Mouse (Mus musculus) neural tube, embryonic 12.5 days (tissue): ENCODE data around the gene Cd6. TPM values are rescaled to one million over a fixed set of nuclear protein-coding genes. Genes with fewer than 3 reads are reported as not detected.

Experiments used
- ATAC-seq: fragments of 200-750 bp; cut with Nextera tagmentation; 2 replicates; pipeline ENCODE4 v1.8.0; 2017; ENCODE audit warnings: low read depth, mild to moderate bottlenecking, moderate TSS enrichment, moderate library complexity; ENCODE audit not compliant: low FRiP score
- H3K27ac ChIP-seq: fragments of 300-500 bp; sonication (generic); 2 replicates; pipeline ENCODE4 v1.5.1; 2016
- H3K27me3 ChIP-seq: fragments of 300-500 bp; sonication (generic); replicated peaks from 2 replicates; pipeline ENCODE4 v1.6.1; 2016; ENCODE audit warnings: mild to moderate bottlenecking
- H3K36me3 ChIP-seq: fragments of 300-500 bp; sonication (generic); 2 replicates; pipeline ENCODE4 v1.6.1; 2016; ENCODE audit warnings: mild to moderate bottlenecking
- H3K4me1 ChIP-seq: fragments of 300-500 bp; sonication (generic); 2 replicates; pipeline ENCODE4 v1.6.1; 2016
- H3K4me2 ChIP-seq: fragments of 300-500 bp; sonication (generic); replicated peaks from 2 replicates; pipeline ENCODE4 v1.6.1; 2016; ENCODE audit warnings: mild to moderate bottlenecking
- H3K4me3 ChIP-seq: fragments of 300-500 bp; sonication (generic); 2 replicates; pipeline ENCODE4 v1.5.1; 2016
- H3K9ac ChIP-seq: fragments of 300-500 bp; sonication (generic); 2 replicates; pipeline ENCODE4 v1.6.1; 2016; ENCODE audit warnings: mild to moderate bottlenecking
- H3K9me3 ChIP-seq: fragments of 300-500 bp; sonication (generic); 2 replicates; pipeline ENCODE4 v1.6.1; 2016; ENCODE audit warnings: mild to moderate bottlenecking
- WGBS: fragments of 180-500 bp; shearing (Covaris S2); methylation state at CpG from one replicate; pipeline ENCODE4 v1.1.7; 2016; 5-methylcytosine and 5-hydroxymethylcytosine counted together
- polyA plus RNA-seq: library from polyadenylated mRNA; unstranded; fragments of >200 nt; fragmentation: Nextera tagmentation; extraction: Ambion mirVana; gene quantifications from 2 replicates; pipeline ENCODE4 v1.2.1, GENCODE M21; 2016

Cd6 gene
- polyA plus RNA-seq: 0.06 TPM in 1 of 2 replicates, not detected in the other

DNA sequence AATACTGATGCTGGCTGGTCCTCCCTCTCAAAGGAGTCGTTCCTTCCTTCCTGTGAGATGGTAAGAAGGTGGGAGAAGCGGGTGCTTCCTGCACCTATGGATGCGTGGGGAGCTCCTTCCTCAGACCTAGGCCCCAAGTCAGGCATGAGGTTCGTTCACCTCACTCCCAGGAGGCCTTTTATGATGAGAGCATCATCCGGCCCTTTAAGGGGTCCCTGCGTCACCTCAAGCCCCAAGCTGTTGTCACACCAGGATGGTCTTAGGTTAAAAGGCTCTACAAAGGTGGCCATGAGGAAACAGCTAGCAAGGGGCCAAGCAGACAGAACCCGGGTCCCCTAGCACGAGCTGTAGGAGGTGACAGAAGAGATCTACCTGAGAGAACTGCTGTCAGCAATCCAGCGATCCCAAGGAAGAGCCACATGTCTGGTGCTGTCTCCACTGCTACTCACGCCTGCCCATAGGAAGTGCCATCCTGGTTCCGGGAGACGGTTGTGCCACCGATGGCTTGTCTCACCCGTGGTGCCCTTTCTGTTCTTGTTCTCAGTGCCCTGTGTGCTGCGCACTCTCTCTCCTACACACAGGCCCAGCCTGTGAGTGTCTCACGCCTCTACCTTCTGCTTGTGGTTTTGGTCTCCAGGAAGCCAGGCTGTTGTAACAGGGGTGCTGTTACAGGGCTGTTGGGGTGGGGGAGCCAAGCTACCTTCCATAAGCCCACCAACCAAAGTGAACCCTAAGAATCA lies at the start of gene Cd6:
Gene Cd6 (minus strand): TSS at position 623 of the 740 bp plus-strand sequence.
- H3K9ac ChIP-seq: no peak within 1 kb of the TSS
- no peaks in the 10 kb centered on the region for H3K27me3 ChIP-seq
- H3K36me3 ChIP-seq: no peaks in the 10 kb centered on the region
- no peak for ATAC-seq
- no peaks in the 10 kb centered on the region for H3K9me3 ChIP-seq
- H3K27ac ChIP-seq: no peak within 1 kb of the TSS
- 92% methylated on average over 16 of the region's 16 CpGs for WGBS
- H3K4me2 ChIP-seq: no peak within 1 kb of the TSS
- H3K4me1 ChIP-seq: no peaks in the 10 kb centered on the region
- no peak within 1 kb of the TSS for H3K4me3 ChIP-seq

- no peak overlapping the region for H3K4me2 ChIP-seq
- H3K4me1 ChIP-seq: peaks cover 18% of the 10 kb centered on the region
- no peaks in the 10 kb centered on the region for H3K9me3 ChIP-seq
- H3K27ac ChIP-seq: no peak overlapping the region
- no peak overlapping the region for H3K9ac ChIP-seq
- 94% methylated on average over 7 of the region's 7 CpGs for WGBS
- H3K27me3 ChIP-seq: no peaks in the 10 kb centered on the region
- no peak for ATAC-seq
- H3K4me3 ChIP-seq: no peak overlapping the region
- H3K36me3 ChIP-seq: peaks cover 12% of the 10 kb centered on the region
These were observed 48.5 kb upstream of the Cd6 start for GRCm38 (mm10) chr19:10878201-10878837.

GRCm38 (mm10) chr19:10871328-10871961 lies 41.6 kb upstream of the Cd6 start:
- no peaks in the 10 kb centered on the region for H3K27me3 ChIP-seq
- H3K27ac ChIP-seq: no peak overlapping the region
- H3K36me3 ChIP-seq: peaks cover 43% of the 10 kb centered on the region
- no peak overlapping the region for H3K4me2 ChIP-seq
- peaks cover 26% of the 10 kb centered on the region for H3K4me1 ChIP-seq
- no peak for ATAC-seq
- WGBS: 80% methylated on average over 14 of the region's 14 CpGs
- H3K9ac ChIP-seq: no peak overlapping the region
- H3K9me3 ChIP-seq: no peaks in the 10 kb centered on the region
- H3K4me3 ChIP-seq: no peak overlapping the region

GRCm38 (mm10) chr19:10870676-10871075 lies 40.8 kb upstream of the Cd6 start:
- Histone ChIP-seq H3K4me2 (no peak overlapping the region), H3K9ac (no peak overlapping the region), H3K4me3 (no peak overlapping the region), H3K36me3 (peaks cover 50% of the 10 kb centered on the region), H3K9me3 (no peaks in the 10 kb centered on the region), H3K4me1 (peaks cover 26% of the 10 kb centered on the region), H3K27me3 (no peaks in the 10 kb centered on the region), H3K27ac (no peak overlapping the region)
- ATAC-seq: no peak
- WGBS: 93% methylated on average over 3 of the region's 3 CpGs

DNA sequence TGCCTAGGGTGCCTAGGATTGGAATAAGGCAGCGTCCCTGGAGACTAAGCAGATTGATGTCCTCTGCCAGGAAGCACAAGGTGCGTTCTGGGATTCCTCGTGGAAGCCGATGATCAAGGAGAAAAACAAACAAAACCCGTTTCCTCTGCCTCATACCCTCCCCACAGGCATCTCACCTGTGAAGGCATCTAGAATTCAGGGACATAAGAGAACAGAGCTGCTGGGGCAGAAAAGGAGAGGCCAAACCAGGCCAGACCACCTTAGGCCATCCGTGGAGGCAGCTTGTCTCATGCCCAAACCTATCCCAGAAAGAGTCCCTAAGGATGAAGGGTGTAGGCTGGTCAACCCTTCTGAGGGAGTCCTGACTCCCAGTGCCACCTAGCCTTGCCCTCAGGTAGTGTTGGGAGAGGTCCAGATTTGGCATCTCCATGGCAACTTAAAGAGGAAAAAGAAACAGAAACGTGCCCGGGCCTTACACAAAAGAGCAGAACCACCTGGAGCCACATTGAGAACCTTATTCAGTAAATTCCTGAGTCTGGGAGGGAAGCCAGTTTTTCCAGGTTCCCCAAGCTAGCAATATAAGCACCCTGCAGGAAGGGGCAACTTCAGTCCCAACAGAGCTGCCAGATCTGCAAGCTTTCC lies 40.1 kb upstream of the Cd6 start, which contains the start of gene Tmem132a:
Gene Tmem132a (minus strand): TSS at position 55 of the 642 bp plus-strand sequence.
- ATAC-seq: peak; percentile 27; the same call in 1 of the 2 replicates
- peak within 1 kb of the TSS; percentile 82 for H3K27ac ChIP-seq
- H3K4me2 ChIP-seq: peak within 1 kb of the TSS; percentile 83
- WGBS: 4% methylated on average over 8 of the region's 8 CpGs
- no peaks in the 10 kb centered on the region for H3K27me3 ChIP-seq
- peak within 1 kb of the TSS; percentile 85 for H3K4me3 ChIP-seq
- H3K36me3 ChIP-seq: peaks cover 57% of the 10 kb centered on the region
- H3K4me1 ChIP-seq: peaks cover 26% of the 10 kb centered on the region
- no peaks in the 10 kb centered on the region for H3K9me3 ChIP-seq
- peak within 1 kb of the TSS; percentile 93 for H3K9ac ChIP-seq

- H3K4me2 ChIP-seq: peak overlapping the region; percentile 83
- peak; percentile 93 for ATAC-seq
- peak overlapping the region; percentile 82 for H3K27ac ChIP-seq
- H3K9me3 ChIP-seq: no peaks in the 10 kb centered on the region
- peak overlapping the region; percentile 85 for H3K4me3 ChIP-seq
- WGBS: under 1% methylated on average over 42 of the region's 43 CpGs
- peaks cover 62% of the 10 kb centered on the region for H3K36me3 ChIP-seq
- peak overlapping the region; percentile 93 for H3K9ac ChIP-seq
- peaks cover 26% of the 10 kb centered on the region for H3K4me1 ChIP-seq
- no peaks in the 10 kb centered on the region for H3K27me3 ChIP-seq
These were observed 39.5 kb upstream of the Cd6 start for GRCm38 (mm10) chr19:10869241-10869885.

DNA sequence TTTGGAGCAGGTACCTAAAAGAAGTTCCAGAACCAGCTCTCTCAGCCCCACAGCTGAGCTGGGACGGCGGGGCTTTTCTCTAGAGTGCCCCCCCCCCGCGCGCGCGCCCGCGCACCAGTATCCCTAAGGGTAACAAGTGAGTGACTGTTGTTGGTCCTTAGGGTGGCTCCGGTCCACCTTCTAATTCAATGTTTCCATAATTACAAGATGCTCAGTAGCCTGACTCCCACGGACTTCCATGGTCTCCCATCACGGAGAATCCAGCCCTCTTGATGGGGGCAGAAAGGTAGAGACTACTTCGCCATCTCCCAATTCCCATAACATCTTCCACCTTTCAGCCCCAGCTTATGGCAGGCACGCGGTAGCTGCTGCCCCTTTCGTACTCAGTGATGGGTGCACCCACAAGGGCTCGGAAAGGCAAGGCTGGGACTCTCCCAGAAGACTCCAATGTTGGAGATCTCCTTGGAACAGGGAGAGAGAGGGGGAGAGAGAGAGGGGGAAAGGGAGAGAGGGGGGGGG lies 38.8 kb upstream of the Cd6 start:
- H3K27ac ChIP-seq: no peak overlapping the region
- under 1% methylated on average over 17 of the region's 17 CpGs for WGBS
- H3K4me2 ChIP-seq: peak overlapping the region; percentile 83
- H3K27me3 ChIP-seq: no peaks in the 10 kb centered on the region
- H3K4me3 ChIP-seq: peak overlapping the region; percentile 85
- peaks cover 62% of the 10 kb centered on the region for H3K36me3 ChIP-seq
- H3K9me3 ChIP-seq: no peaks in the 10 kb centered on the region
- H3K4me1 ChIP-seq: peaks cover 26% of the 10 kb centered on the region
- peak overlapping the region; percentile 93 for H3K9ac ChIP-seq
- ATAC-seq: peak; percentile 32

DNA sequence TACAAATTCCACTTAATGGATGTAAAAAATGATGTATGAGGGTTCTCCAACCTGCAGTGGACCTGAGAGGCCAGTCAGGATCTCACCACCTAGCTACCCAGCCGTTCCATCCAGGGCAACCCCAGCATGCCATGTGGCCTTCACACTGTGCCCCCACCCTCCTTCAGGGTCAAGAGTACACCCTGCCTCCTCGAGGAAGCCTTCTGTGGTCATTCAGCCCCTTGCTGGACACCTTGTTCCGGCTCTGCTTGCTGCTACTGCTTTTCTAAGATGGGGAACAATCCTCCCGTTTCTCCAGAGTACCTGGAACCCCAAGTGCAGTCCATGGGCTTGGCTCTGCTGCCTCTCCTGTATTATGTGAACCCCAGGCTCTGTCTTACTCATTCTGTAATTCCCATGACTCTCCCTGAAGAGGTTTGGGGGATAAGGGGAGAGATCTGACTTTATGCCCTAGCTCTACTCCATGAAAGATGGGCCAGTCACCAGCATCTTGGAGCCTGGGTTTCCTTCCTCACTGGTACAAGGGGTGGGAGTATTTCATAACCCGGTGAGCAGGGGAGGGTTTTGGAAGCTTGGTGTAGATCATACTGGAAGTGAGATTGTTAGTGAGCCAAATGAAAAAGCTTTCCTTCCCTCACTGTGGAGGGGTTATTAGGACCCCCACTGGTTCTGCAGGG lies 38.2 kb upstream of the Cd6 start:
- H3K4me2 ChIP-seq: peak overlapping the region; percentile 83
- H3K9me3 ChIP-seq: no peaks in the 10 kb centered on the region
- peaks cover 26% of the 10 kb centered on the region for H3K4me1 ChIP-seq
- H3K36me3 ChIP-seq: peaks cover 62% of the 10 kb centered on the region
- WGBS: 31% methylated on average over 5 of the region's 5 CpGs
- no peak overlapping the region for H3K27ac ChIP-seq
- ATAC-seq: no peak
- no peaks in the 10 kb centered on the region for H3K27me3 ChIP-seq
- peak overlapping the region; percentile 93 for H3K9ac ChIP-seq
- peak overlapping the region; percentile 85 for H3K4me3 ChIP-seq

DNA sequence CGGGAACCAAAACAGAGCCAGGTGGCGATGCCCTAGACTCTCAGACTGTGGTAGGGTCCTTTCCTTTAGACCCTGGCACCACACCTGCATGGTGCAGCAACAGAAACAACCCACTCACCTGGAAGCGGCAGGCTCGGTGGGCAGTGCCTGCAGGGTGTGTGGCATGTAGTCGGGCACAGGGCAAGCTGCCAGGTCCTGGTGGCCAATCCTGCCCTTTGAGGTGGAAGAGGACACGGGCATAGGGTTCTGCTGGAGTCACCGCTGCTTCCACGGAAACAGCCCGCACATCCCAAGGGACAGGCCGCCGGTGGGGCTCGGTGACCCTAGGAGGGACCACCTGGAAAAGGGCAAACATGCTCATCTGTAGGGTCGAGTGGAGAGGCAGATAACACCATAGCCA lies 36.5 kb upstream of the Cd6 start:
- 89% methylated on average over 13 of the region's 13 CpGs for WGBS
- Histone ChIP-seq H3K4me1 (peaks cover 26% of the 10 kb centered on the region), H3K27me3 (no peaks in the 10 kb centered on the region), H3K36me3 (peaks cover 62% of the 10 kb centered on the region), H3K9ac (no peak overlapping the region), H3K4me3 (no peak overlapping the region), H3K9me3 (no peaks in the 10 kb centered on the region), H3K4me2 (no peak overlapping the region), H3K27ac (no peak overlapping the region)
- no peak for ATAC-seq

DNA sequence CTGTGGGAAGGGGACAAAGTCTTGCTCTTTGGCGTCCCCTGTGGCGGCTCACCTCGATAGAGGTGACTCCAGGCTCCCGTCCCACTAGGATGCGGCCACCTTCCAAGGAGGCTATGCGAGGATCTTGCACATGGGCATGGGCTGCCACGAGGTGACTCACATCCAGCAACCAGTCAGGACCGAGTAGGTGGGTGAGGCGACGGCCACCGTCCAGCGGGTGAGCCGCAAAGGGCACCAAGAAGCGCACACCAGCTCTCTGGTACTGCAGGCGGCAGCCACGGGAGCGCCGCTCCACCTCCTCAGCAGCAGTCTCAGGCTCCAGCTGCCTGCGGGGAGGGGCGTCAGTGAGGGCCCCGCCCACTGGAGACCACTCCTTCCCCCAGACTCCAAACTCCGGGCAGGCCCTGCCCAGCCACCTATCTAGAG lies 30.2 kb upstream of the Cd6 start:
- no peaks in the 10 kb centered on the region for H3K4me1 ChIP-seq
- peaks cover 93% of the 10 kb centered on the region for H3K36me3 ChIP-seq
- no peaks in the 10 kb centered on the region for H3K27me3 ChIP-seq
- 51% methylated on average over 22 of the region's 22 CpGs for WGBS
- ATAC-seq: no peak
- H3K9ac ChIP-seq: no peak overlapping the region
- no peak overlapping the region for H3K4me3 ChIP-seq
- no peaks in the 10 kb centered on the region for H3K9me3 ChIP-seq
- no peak overlapping the region for H3K27ac ChIP-seq
- H3K4me2 ChIP-seq: no peak overlapping the region

DNA sequence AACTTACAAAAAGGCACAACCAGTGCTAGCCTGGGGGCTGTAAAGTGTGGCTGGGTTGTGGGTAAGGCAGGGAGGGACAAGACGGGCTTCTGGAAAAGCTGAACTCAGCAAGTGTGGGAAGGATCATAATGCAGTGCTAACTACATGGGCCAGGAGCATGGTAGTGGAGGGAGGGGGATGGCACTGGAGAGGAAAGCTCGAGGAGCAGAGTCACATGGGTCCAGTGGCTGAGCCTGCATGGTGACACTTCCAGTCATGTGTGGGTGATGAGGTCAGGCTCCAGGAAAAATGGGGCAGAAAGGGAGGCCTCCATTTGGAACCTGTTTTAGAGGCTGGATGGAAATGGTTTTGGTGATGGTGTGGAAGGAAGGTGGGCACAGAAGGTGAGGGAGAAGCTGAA lies 26.7 kb upstream of the Cd6 start:
- H3K4me2 ChIP-seq: no peak overlapping the region
- peak overlapping the region; percentile 10; the same call in 1 of the 2 replicates for H3K27ac ChIP-seq
- H3K4me1 ChIP-seq: no peaks in the 10 kb centered on the region
- no peak overlapping the region for H3K9ac ChIP-seq
- no peak for ATAC-seq
- 61% methylated on average over 2 of the region's 2 CpGs for WGBS
- H3K4me3 ChIP-seq: no peak overlapping the region
- no peaks in the 10 kb centered on the region for H3K9me3 ChIP-seq
- no peaks in the 10 kb centered on the region for H3K27me3 ChIP-seq
- peaks cover 58% of the 10 kb centered on the region for H3K36me3 ChIP-seq
